Mouse (Mus musculus): ENCODE measurements around the gene Olfr180. TPM values are rescaled to one million over a fixed set of nuclear protein-coding genes. Genes with fewer than 3 reads are reported as not detected.

The Olfr180 gene
- polyA plus RNA-seq (2015; fragmentation: Nextera tagmentation; extraction: Ambion mirVana), result not detected in 2 replicates

DNA sequence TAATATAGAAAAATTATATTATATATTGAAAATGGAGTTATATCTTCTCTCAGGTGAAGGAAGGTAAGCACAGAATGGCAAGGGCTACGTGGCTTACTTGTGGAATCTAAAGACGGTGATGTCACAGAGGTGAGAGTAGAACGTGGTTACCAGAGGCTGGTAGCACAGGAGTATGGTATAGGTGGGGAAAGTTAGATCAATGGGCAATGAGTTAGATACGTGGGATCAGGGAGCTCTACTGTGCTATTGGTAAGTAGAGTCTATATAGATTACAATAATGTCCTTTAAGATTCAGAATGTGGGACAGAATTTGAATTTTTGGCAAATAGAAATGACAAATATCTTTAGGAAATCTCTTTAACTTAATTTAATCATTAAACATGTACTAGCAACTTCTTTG is at the start of gene Olfr180:
TSS of gene Olfr180 (minus strand) at position 101 of the 400 bp plus-strand sequence.
- H3K4me1 ChIP-seq (replicated peaks; ENCODE audit: control insufficient read depth, insufficient read depth, low read length), result no peaks in the 10 kb centered on the region
- H3K9ac ChIP-seq (replicated peaks; ENCODE audit: low read depth, low read length), result no peak within 1 kb of the TSS
- 84% methylated on average over 4 of the region's 4 CpGs for WGBS
- no peaks in the 10 kb centered on the region for H3K36me3 ChIP-seq (ENCODE audit: control insufficient read depth, insufficient read depth)
- H3K27me3 ChIP-seq (replicated peaks; ENCODE audit: control insufficient read depth, insufficient read depth, low read length), result no peaks in the 10 kb centered on the region
- no peak within 1 kb of the TSS for H3K4me2 ChIP-seq (ENCODE audit: low read length)
- H3K4me3 ChIP-seq (replicated peaks; ENCODE audit: low read length), result no peak within 1 kb of the TSS
- no peak for ATAC-seq
- no peaks in the 10 kb centered on the region for H3K9me3 ChIP-seq (ENCODE audit: control insufficient read depth, low read length)
- no peak within 1 kb of the TSS for H3K27ac ChIP-seq (ENCODE audit: low read length)

GRCm38 (mm10) chr16:58928655-58929054 is 537 bp downstream of the Olfr180 start, which contains the start of gene Olfr181:
TSS of gene Olfr181 (minus strand) at chr16:58928755.
- ATAC-seq, result no peak
- Histone ChIP-seq H3K4me1 (replicated peaks; ENCODE audit: control insufficient read depth, insufficient read depth, low read length) (no peaks in the 10 kb centered on the region), H3K4me3 (replicated peaks; ENCODE audit: low read length) (no peak within 1 kb of the TSS), H3K9ac (replicated peaks; ENCODE audit: low read depth, low read length) (no peak within 1 kb of the TSS), H3K4me2 (ENCODE audit: low read length) (no peak within 1 kb of the TSS), H3K27ac (ENCODE audit: low read length) (no peak within 1 kb of the TSS), H3K36me3 (ENCODE audit: control insufficient read depth, insufficient read depth) (no peaks in the 10 kb centered on the region), H3K27me3 (replicated peaks; ENCODE audit: control insufficient read depth, insufficient read depth, low read length) (no peaks in the 10 kb centered on the region), H3K9me3 (ENCODE audit: control insufficient read depth, low read length) (no peaks in the 10 kb centered on the region)
- WGBS, result 53% methylated on average over 1 of the region's 1 CpGs

DNA sequence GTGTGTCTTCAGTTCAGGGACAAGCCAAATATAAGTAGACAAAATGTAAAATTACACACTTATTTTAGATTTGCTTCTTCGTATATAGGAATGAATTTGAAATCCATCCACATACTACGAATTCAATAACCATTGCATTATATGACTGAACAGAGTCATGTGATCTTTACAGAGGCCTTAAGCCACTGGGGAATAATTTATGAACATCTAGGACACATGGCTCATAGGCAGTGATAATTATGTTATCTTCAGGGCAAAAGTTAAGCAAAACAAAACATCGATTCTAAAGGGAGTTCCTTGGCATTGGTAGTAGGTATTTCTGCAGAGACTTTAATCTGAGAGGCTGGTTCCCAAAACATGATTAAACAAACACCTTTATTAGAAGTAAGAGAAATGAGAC is 37.2 kb downstream of the Olfr180 start, which contains the start of gene Olfr178:
TSS of gene Olfr178 (minus strand) at position 101 of the 400 bp plus-strand sequence.
- Histone ChIP-seq H3K9me3 (ENCODE audit: control insufficient read depth, low read length) (no peaks in the 10 kb centered on the region), H3K27ac (ENCODE audit: low read length) (no peak within 1 kb of the TSS), H3K9ac (replicated peaks; ENCODE audit: low read depth, low read length) (no peak within 1 kb of the TSS), H3K27me3 (replicated peaks; ENCODE audit: control insufficient read depth, insufficient read depth, low read length) (no peaks in the 10 kb centered on the region), H3K4me2 (ENCODE audit: low read length) (no peak within 1 kb of the TSS), H3K4me3 (replicated peaks; ENCODE audit: low read length) (no peak within 1 kb of the TSS), H3K36me3 (ENCODE audit: control insufficient read depth, insufficient read depth) (no peaks in the 10 kb centered on the region), H3K4me1 (replicated peaks; ENCODE audit: control insufficient read depth, insufficient read depth, low read length) (no peaks in the 10 kb centered on the region)
- 96% methylated on average over 3 of the region's 3 CpGs for WGBS
- ATAC-seq, result no peak

GRCm38 (mm10) chr16:58884416-58884815 is 44.8 kb downstream of the Olfr180 start:
- Histone ChIP-seq H3K9ac (replicated peaks; ENCODE audit: low read depth, low read length) (no peak overlapping the region), H3K4me3 (replicated peaks; ENCODE audit: low read length) (no peak overlapping the region), H3K27me3 (replicated peaks; ENCODE audit: control insufficient read depth, insufficient read depth, low read length) (no peaks in the 10 kb centered on the region), H3K27ac (ENCODE audit: low read length) (no peak overlapping the region), H3K4me2 (ENCODE audit: low read length) (no peak overlapping the region), H3K4me1 (replicated peaks; ENCODE audit: control insufficient read depth, insufficient read depth, low read length) (no peaks in the 10 kb centered on the region), H3K9me3 (ENCODE audit: control insufficient read depth, low read length) (no peaks in the 10 kb centered on the region), H3K36me3 (ENCODE audit: control insufficient read depth, insufficient read depth) (no peaks in the 10 kb centered on the region)
- WGBS, result 85% methylated on average over 2 of the region's 2 CpGs
- ATAC-seq, result no peak

DNA sequence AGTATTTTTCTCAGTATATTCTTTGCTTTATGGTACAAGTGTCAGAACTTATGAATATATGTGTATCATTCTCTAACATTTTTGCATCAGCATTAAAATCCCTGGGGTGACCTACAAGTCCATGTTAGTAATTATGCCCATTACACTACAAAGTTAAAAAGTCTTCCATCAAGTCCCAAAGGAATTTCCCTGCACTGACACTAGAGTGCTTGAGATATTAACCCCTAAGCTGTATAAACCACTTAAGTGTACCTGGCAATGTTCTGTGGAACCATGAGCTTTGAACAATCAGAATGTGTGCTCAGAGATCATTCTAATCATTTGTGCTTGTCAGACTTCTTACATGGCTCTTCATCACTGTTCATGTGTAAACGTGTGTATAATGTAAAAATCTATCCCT is 54.5 kb downstream of the Olfr180 start, which contains the start of gene Olfr177:
TSS of gene Olfr177 (minus strand) at position 101 of the 400 bp plus-strand sequence.
- H3K9ac ChIP-seq (replicated peaks; ENCODE audit: low read depth, low read length), result no peak within 1 kb of the TSS
- ATAC-seq, result no peak
- H3K4me1 ChIP-seq (replicated peaks; ENCODE audit: control insufficient read depth, insufficient read depth, low read length), result no peaks in the 10 kb centered on the region
- H3K36me3 ChIP-seq (ENCODE audit: control insufficient read depth, insufficient read depth), result no peaks in the 10 kb centered on the region
- no peak within 1 kb of the TSS for H3K27ac ChIP-seq (ENCODE audit: low read length)
- H3K4me3 ChIP-seq (replicated peaks; ENCODE audit: low read length), result no peak within 1 kb of the TSS
- H3K4me2 ChIP-seq (ENCODE audit: low read length), result no peak within 1 kb of the TSS
- H3K9me3 ChIP-seq (ENCODE audit: control insufficient read depth, low read length), result no peaks in the 10 kb centered on the region
- H3K27me3 ChIP-seq (replicated peaks; ENCODE audit: control insufficient read depth, insufficient read depth, low read length), result no peaks in the 10 kb centered on the region
- WGBS, result 49% methylated on average over 1 of the region's 1 CpGs

Other genes with a start within 250 kb of the Olfr180 start
- gene Gpr15, start 210.3 kb downstream of the Olfr180 start, polyA plus RNA-seq (2015; fragmentation: Nextera tagmentation; extraction: Ambion mirVana), result not detected in 2 replicates
- 118 and 119 TPM in 2 replicates for gene Cldnd1, start 201.5 kb downstream of the Olfr180 start, polyA plus RNA-seq (2015; fragmentation: Nextera tagmentation; extraction: Ambion mirVana)
- not detected in 2 replicates for gene Olfr172, start 166.2 kb downstream of the Olfr180 start, polyA plus RNA-seq (2015; fragmentation: Nextera tagmentation; extraction: Ambion mirVana)
- not detected in 2 replicates for gene Olfr173, start 129.1 kb downstream of the Olfr180 start, polyA plus RNA-seq (2015; fragmentation: Nextera tagmentation; extraction: Ambion mirVana)
- not detected in 2 replicates for gene Olfr175-ps1, start 102.6 kb downstream of the Olfr180 start, polyA plus RNA-seq (2015; fragmentation: Nextera tagmentation; extraction: Ambion mirVana)
- not detected in 2 replicates for gene Olfr177, start 54.6 kb downstream of the Olfr180 start, polyA plus RNA-seq (2015; fragmentation: Nextera tagmentation; extraction: Ambion mirVana)
- gene Olfr178, start 37.3 kb downstream of the Olfr180 start, polyA plus RNA-seq (2015; fragmentation: Nextera tagmentation; extraction: Ambion mirVana), result not detected in 2 replicates
- gene Olfr181, start 637 bp downstream of the Olfr180 start, polyA plus RNA-seq (2015; fragmentation: Nextera tagmentation; extraction: Ambion mirVana), result not detected in 2 replicates
- not detected in 2 replicates for gene Olfr183, start 66.0 kb upstream of the Olfr180 start, polyA plus RNA-seq (2015; fragmentation: Nextera tagmentation; extraction: Ambion mirVana)
- gene Olfr186, start 100.9 kb upstream of the Olfr180 start, polyA plus RNA-seq (2015; fragmentation: Nextera tagmentation; extraction: Ambion mirVana), result not detected in 2 replicates
- not detected in 2 replicates for gene Olfr187, start 110.4 kb upstream of the Olfr180 start, polyA plus RNA-seq (2015; fragmentation: Nextera tagmentation; extraction: Ambion mirVana)
- gene Olfr190, start 148.6 kb upstream of the Olfr180 start, polyA plus RNA-seq (2015; fragmentation: Nextera tagmentation; extraction: Ambion mirVana), result not detected in 2 replicates
- not detected in 2 replicates for gene Olfr191, start 160.4 kb upstream of the Olfr180 start, polyA plus RNA-seq (2015; fragmentation: Nextera tagmentation; extraction: Ambion mirVana)
- not detected in 2 replicates for gene Olfr193, start 182.5 kb upstream of the Olfr180 start, polyA plus RNA-seq (2015; fragmentation: Nextera tagmentation; extraction: Ambion mirVana)
- not detected in 2 replicates for gene Olfr194, start 191.7 kb upstream of the Olfr180 start, polyA plus RNA-seq (2015; fragmentation: Nextera tagmentation; extraction: Ambion mirVana)
- gene Olfr195, start 217.7 kb upstream of the Olfr180 start, polyA plus RNA-seq (2015; fragmentation: Nextera tagmentation; extraction: Ambion mirVana), result not detected in 2 replicates
- not detected in 2 replicates for gene Olfr196, start 241.1 kb upstream of the Olfr180 start, polyA plus RNA-seq (2015; fragmentation: Nextera tagmentation; extraction: Ambion mirVana)

Data from forebrain, embryonic 16.5 days (tissue).